Mouse (Mus musculus) layer of hippocampus, adult 2 months (tissue): ENCODE data around the gene Rngtt. TPM values are rescaled to one million over a fixed set of nuclear protein-coding genes. Genes with fewer than 3 reads are reported as not detected.

ENCODE experiments used
- DNase-seq, 2 experiments: peaks; one replicate each; pipeline ENCODE4 v3.0.0; 2022; ENCODE audit warnings: low spot score in 2 of 2
- H3K27ac ChIP-seq: fragments of 200-600 bp; 2 replicates; pipeline ENCODE4 v1.8.1; 2022
- H3K4me3 ChIP-seq: fragments of 200-600 bp; 2 replicates; pipeline ENCODE4 v1.8.1; 2022; ENCODE audit warnings: mild to moderate bottlenecking
- CTCF ChIP-seq: fragments of 200-600 bp; conservative IDR thresholded peaks from 2 replicates; pipeline ENCODE4 v1.8.1; 2022; ENCODE audit warnings: antibody characterized with exemption, mild to moderate bottlenecking, moderate library complexity
- total RNA-seq, 2 experiments: library from RNA; stranded (reverse); gene quantifications; 2 replicates each; pipeline ENCODE4 v1.2.3; 2021

The Rngtt gene
- total RNA-seq, 2 experiments from 2014 or later: 29.4 to 30.0 TPM

DNA sequence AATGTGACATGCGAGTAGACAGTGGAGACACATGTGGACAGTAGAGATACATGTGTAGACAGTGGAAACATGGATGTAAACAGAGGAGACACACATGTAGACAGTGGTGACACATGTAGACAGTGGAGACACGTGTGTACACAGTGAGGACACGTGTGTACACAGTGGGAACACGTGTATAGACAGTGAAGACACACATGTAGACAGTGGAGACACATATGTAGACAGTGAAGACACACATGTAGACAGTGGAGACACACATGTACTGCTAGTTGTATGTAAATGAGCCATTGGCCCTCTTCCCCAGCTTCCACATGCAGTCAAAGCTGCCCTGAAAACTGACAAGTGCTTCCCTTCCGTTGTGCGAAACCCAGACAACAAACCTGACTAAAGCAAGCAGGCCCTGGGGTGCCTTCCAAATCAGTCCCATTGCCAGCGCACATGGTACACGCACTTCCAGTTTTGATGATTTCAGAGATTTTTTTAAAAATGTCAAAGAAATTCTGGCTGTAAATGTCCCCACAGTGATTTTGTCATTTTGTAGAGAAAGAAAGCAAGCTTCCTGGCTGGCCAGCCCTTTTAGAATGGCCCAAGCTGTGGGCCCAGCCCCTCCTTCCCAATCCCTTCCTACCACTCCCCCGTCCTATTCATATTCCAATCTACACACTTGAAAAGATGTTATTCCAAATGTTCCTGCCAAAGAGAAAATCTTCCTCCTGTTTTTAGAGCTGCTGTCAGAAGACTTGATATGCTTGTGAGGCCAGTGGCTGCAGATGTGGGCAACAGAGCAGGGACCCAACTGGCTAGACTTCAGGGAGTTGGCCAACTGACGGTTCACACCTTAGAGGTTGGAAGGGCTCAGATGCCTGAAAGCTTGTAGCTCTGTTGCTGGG, 204.2 kb downstream of the Rngtt start:
- Histone ChIP-seq H3K27ac (peak overlapping the region; percentile 71), H3K4me3 (no peak overlapping the region)
- DNase-seq: peak; percentile 30 to 71
- no peak for TF ChIP-seq CTCF

DNA sequence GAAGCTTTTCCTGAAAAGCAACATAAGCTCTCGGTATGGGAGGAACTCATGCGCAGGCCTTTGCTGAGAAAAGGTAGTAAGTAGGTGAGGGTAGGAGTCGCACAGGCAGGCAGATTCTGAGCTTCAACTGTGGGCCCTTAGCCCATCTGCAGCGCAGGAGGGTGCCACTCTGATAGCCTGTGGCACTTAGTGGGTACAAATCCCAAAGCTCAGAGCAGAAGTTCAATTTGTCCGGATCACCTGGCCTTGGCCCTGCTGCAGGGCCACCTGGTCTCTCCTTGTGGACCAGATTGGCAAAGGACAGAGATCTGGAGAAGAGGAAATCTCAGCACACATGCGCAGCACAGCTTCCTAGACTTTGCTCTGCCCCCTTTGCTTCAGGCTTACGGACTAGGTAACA, 210.1 kb downstream of the Rngtt start:
- H3K27ac ChIP-seq: peak overlapping the region; percentile 71
- no peak overlapping the region for H3K4me3 ChIP-seq
- TF ChIP-seq CTCF: no peak
- DNase-seq: no peak

DNA sequence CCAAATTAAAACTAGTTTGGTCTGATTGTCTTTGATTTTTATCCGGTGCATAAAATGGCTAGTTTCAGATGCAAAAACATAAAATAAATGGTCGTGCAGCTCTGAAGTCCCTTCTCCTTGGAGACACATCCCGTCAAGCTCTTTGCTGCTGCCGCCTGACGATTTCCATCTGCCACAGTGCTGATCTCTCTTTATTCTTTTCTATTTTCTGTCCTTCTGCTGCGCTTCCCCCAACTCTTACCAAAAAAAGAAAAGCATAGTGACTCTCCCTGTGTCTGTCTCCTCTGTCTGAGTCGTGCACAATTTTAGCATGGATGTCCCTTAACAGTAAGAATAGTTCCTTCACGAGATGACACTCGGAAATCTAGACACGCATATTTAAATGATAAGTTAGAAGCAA, 210.8 kb downstream of the Rngtt start:
- no peak for TF ChIP-seq CTCF
- Histone ChIP-seq H3K27ac (peak overlapping the region; percentile 71), H3K4me3 (no peak overlapping the region)
- peak in 1 of 2 experiments; percentile 53 for DNase-seq

DNA sequence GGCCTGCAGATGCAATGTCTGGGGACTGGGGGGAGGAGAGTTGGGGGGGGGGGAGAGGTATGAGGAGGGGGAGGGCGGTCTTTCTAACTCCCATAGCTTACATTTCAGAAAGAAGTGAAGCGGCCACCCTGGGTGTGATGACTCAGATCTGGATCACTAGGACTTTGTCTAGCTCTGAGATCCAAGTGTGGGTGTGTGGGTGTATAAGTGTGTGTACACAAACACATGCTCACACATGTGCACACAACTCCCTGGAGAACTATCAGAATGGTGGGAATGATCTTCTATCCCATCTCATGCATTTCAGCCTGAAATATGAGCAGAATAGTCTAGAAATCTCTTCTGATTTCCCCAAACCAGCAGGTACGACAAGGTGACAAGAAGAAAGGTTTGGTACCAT, 213.7 kb downstream of the Rngtt start:
- no peak for DNase-seq
- Histone ChIP-seq H3K4me3 (no peak overlapping the region), H3K27ac (no peak overlapping the region)
- TF ChIP-seq CTCF: no peak

DNA sequence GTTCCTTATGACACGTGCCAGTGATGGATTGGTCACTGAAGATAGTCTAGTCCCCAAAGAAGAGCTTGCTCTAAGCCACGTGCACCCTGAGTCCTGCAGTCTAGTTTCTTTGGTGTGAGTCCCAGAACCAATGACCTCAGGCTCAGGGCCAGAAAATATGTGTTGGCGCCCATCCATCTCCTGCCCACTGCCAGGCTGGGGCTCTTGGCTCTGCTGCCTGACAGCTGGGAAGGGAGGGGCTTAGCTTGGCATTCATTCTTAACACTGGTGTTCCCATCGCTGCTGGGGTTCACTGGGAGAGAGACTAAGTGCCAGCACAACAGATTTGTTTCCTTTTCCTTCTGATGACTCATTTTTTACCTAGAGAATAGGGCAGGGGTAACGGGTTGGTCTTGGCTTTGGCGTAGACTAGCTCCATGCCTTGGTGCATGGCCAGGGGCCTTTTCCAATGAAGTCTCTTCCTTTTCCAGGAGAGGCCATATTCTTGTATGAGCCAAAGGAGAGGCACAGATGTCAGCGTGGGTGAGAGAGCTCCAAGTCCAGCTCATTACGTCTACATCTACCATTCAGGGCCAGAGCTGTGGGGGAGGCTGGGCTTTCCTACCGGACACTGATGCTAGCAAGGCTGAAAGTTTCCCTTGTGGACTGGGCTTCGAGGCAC, 214.5 kb downstream of the Rngtt start:
- peak; percentile 73 to 74 for DNase-seq
- no peak for TF ChIP-seq CTCF
- Histone ChIP-seq H3K27ac (no peak overlapping the region), H3K4me3 (no peak overlapping the region)

DNA sequence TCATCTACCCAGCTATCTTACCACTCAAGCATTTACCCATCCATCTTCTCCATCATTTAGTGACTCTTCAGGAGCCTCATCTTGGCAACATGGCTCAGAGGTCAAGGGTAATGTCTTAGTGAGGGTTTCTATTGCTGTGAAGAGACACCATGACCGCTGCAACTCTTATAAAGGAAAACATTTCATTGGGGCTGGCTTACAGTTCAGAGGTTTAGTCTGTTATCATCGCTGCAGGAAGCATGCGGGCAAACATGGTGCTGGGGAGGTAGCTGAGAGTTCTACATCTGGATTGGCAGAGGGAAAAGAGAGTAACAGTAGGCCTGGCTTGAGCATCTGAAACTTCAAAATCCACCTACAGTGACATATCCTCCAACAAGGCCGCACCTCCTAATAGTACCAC, 215.2 kb downstream of the Rngtt start:
- DNase-seq: no peak
- TF ChIP-seq CTCF: no peak
- H3K27ac ChIP-seq: no peak overlapping the region
- H3K4me3 ChIP-seq: no peak overlapping the region

DNA sequence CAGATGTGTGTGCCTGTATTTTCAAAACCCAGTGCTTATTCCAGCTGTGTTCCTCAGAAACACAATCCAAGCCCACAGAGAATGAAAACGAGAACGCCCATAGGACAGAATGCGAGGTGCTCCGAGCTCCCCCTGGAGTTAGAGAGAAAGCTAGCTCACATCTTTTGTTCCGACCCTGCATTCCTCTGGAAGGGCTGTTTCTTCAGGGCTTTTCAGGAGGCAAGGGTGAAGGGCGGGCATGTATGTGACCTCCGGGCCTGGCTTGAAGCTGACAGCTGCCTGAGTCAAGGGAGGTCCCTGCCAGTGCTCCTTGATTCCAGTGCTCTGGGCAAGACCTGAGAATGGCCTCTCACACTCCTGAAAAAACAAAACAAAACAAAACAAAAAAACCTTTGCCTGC, 216.0 kb downstream of the Rngtt start:
- Histone ChIP-seq H3K4me3 (no peak overlapping the region), H3K27ac (peak overlapping the region; percentile 61)
- TF ChIP-seq CTCF: peak; percentile 60
- no peak for DNase-seq

DNA sequence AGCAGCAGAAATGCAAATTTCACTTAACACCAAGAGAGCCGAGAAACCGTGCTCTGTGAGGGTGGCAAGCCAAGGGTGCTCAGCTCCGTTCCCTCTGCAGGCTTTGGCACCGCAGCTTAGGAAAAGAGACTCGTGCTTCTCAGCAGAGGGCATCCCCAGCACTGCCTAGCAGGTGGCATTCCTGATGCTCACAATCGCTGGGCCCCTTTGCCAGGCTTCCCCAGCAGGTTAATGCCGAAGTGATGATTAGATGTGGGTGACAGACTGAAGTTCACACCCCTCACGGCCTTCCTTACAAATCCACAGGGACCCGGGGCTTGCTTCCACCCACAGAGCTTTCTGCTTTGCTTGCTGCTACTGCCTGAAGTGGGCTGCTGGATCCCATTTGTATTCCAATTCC, 216.6 kb downstream of the Rngtt start:
- Histone ChIP-seq H3K27ac (peak overlapping the region; percentile 61), H3K4me3 (no peak overlapping the region)
- no peak for TF ChIP-seq CTCF
- DNase-seq: peak in 1 of 2 experiments; percentile 25

DNA sequence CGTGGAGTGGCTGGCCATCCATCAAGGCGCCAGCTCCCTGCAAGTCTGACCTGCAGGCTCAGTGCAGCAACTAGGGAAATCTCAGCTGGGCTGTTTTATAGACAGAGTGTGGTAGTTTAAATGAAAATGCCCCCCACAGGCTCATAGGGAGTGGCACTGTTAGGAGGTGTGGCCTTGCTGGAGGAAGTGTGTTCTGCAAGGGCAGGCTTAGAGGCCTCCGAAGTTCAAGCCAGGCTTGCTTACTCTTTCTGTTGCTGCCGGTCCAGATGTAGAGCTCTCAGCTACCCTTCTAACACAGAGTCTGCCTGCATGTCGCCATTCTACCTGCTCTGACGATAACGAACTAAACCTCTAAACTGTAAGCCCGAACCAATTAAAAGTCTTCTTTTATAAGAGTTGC, 222.5 kb downstream of the Rngtt start:
- Histone ChIP-seq H3K27ac (no peak overlapping the region), H3K4me3 (no peak overlapping the region)
- TF ChIP-seq CTCF: no peak
- no peak for DNase-seq

DNA sequence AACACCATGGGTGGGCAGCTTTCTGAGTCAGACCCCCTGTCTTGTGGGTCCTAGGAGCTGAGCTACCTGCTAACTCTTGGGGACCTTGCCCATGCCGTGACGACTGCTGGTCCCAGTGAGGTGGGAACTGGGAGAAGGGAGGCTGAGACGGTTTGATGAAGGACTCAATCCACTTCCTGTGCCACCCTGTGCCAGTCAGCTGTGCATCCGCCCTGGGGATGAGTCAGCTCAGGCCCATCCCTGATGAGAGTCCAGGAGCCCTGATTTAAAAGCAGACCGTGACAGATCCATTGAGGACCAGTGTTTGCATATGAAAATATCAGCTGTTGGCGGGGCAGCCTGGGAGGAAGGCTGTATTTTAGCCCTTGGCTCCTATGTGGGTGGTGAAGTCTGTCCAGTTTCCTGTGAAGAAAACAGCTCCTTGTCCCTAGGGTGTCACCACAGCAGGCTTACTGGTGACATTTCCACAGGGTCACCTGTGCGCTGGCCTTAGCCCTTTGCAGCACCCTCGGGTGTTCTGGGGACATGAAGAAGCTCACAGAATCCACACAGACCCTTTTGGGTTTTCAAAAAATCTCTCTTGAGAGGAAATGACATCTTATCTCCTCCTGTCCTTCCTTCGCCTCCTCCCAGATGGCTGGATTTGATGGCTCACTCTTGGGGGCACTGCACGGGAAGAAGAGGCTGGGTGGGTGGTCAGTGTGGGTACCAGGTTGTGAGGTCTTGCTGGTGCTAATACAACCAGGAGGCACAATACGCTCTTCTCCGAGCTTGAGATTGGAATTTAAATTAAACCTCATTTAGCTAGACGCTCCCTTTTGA, 234.9 kb downstream of the Rngtt start:
- Histone ChIP-seq H3K4me3 (no peak overlapping the region), H3K27ac (no peak overlapping the region)
- no peak for DNase-seq
- TF ChIP-seq CTCF: no peak

DNA sequence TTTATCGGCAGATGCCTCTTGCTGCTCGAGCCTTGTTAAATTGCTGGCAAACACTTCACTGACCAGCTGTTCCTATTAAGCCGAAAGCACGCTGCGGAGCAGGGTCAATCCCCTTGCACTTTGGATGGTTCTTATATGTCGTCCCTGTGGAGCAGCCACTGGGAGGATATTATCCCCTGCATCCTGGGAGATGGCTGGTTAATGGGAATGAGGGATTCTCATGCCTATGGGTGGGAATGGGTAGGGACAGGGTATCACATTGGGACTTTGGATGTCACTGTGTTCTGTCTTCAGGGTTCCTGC, 235.4 kb downstream of the Rngtt start:
- DNase-seq: no peak
- no peak for TF ChIP-seq CTCF
- no peak overlapping the region for H3K4me3 ChIP-seq
- no peak overlapping the region for H3K27ac ChIP-seq

DNA sequence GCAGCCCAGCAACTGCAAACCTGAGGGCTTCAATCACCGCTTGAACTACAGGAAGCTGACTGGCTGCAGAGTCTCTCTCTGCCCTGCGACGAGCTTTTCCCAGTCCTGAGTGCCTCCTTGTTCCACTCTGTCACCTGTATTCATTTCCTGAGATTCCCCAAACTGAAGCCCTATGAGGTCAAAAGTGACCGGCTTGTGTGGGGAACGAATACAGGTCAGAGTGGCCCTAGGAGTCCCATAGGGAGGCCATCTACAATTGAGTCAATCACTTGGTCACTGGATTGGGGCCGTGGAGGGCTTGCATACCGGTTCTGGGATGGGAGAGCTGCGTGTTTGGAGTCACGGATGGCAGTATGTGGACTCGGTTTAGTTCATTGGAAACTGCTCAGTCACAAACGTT, 236.2 kb downstream of the Rngtt start:
- TF ChIP-seq CTCF: no peak
- no peak for DNase-seq
- H3K4me3 ChIP-seq: no peak overlapping the region
- H3K27ac ChIP-seq: no peak overlapping the region

DNA sequence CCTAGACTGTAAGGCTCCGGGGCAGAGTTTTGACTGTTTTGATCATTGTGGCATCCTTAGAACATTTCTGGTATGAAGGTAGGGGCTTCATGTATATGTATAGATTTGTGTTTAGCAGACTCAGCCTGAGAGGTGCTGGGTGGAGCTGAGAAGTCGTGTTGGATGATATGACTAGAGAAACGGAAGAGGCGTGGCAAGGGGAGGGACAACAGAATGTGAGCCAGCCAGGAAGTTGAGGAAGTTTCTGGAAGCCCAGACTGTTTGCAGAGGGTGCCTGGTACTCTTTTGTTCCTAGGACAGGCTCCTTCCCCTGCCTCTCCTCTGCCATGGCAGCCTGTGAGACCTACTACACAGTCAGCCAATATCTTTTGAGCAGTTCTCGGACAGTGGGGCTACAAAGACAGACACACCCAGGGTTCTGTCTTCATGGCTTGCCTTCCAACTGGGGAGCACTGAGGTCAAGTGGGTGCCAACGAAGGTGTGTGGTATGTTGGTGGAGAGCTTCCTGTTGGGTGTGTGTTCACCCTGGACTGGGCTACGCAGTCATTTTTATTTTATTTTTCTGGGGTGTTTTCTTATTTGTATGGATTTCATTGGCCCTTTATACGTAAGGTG, 237.3 kb downstream of the Rngtt start:
- Histone ChIP-seq H3K4me3 (no peak overlapping the region), H3K27ac (no peak overlapping the region)
- DNase-seq: no peak
- TF ChIP-seq CTCF: no peak
